Mouse (Mus musculus) large intestine, adult 2 months (tissue): ENCODE measurements at regions not wholly inside any gene's neighbourhood (a gene's known extent, or its start where the extent isn't known, plus 50 kb on each side); places are given as distances from the start of the nearest gene placed in this dataset.

Experiments
- DNase-seq: peaks from one replicate; pipeline ENCODE4 v3.0.0-alpha.2; 2012; ENCODE audit warnings: low read depth, low spot score
- WGBS: fragments of 180-500 bp; shearing (Covaris S2); methylation state at CpG from one replicate; pipeline ENCODE4 v1.1.7; 2018; 5-methylcytosine and 5-hydroxymethylcytosine counted together

DNA sequence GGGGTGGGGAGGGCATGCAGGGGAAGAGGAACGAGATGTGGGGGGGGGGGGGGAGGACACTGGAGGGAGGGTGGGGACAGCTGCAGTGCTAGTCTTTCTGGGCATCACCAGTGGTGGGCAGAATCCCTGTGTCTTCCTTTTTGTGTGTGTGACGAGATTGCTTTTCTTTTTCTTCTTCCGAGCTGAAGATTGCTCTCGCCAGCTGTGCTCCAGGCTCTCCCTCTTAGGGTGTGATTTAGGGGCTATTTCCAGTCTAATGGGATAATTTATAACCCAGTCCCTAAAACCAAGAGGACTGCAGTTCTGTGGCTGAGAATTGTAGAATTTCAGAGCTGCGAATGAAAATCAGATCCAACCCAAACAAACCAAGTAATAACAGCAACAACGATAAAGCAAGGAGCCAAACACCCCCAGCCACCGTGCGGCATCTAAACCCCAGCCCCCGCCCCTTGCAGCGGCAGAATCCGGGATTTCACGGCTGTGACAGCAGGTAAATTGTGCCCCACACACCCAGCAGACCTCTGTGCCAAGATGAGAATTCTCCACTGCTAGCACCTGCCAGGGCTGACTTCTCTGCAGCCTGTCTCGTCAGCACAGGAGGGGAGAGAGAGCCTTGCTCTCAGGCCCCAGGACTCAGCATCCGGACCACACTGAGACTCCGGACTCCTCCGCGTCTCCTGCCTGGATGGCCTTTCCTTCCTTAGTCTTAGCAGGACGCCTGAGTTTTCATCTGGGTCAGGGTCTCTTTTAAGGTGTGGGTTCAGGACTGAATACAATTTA is 104.3 kb downstream of the Rpl14 start:
- 7% methylated on average over 18 of the region's 18 CpGs for WGBS
- no peak for DNase-seq

DNA sequence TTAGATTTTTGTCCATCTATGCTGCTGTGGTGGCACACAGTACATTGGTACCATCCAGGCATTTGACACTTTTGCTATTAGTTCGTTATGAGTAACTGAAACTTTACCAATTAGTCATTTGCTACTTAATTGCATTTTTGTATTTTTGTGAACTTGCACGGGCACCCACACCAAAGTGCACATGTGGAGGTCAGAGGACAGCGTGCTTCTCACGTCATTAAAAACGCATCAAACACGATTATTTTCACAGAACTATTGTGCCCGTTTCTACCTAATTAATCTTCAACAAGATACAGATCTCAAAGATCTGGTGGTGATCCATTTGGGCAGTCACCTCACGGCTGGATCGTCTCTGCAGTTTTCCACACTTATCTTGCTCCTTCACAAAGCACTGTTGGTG is 105.1 kb downstream of the Rpl14 start:
- 64% methylated on average over 9 of the region's 9 CpGs for WGBS
- no peak for DNase-seq

DNA sequence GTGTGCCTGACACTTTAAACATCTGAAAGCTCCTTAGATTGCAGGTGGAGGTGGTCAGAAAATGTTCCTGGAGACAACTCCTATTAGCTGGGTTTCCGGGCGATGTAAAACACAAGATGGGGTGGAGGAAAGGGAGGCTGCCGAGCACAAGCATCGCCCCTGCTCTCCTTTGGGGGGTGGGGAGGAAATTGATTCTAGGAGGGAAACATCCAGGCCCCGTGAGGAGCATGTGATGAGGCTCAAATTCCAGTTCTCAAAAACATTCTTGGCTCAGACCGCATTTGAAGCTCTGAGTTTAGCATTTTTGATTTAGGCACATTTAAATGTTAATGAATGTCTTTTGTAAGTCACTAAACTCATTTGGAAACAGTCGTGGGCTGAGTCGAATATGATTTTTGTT is 105.5 kb downstream of the Rpl14 start:
- no peak for DNase-seq
- WGBS, result 78% methylated on average over 8 of the region's 8 CpGs

DNA sequence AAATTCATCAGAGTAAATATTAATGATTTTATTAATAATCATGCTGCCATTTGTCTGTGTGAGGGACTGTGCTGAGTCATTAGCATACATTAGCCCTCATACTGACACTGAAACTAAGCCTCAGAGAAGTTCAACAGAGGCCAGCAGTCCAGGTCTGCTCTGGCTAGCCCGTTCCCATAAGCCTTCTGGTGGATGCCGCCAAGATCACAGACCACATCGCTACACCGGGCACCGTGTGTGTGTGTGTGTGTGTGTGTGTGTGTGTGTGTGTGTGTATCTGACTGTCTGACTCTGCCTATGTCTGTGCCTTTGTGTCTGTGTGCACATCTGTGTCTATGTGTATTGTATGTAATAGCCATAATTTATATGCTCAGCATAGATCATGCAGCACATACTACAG is 106.0 kb downstream of the Rpl14 start:
- DNase-seq, result no peak
- 87% methylated on average over 5 of the region's 5 CpGs for WGBS

DNA sequence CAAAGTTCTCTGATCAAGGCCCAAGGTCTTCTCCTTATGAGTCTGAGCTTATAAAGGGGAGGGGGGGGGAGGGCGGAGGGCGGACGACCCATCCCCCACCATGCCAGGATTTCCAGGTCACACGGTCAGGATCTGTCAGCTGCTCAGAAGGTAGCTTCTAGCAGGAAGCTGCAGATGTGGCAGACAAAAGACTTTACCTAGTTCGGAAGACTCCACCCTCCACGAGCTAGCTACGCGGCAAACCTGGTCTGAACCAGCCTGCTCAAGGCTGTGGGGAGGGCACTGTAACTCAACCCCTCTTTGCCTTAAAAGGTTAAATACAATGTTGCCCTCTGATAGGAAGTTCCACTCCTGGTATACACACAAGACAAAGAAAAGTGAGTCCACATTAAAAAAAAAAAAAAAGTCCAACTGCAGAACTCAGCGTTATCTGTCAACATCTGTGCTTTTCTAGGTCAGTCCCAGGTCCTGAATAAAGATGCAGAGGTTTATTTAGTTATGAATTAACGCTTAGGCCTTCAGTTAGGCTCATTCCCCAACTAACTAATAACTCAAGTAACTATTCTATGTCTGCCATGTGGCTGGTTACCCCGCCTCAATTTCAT is 108.7 kb downstream of the Rpl14 start:
- no peak for DNase-seq
- 47% methylated on average over 11 of the region's 11 CpGs for whole genome bisulfite sequencing

DNA sequence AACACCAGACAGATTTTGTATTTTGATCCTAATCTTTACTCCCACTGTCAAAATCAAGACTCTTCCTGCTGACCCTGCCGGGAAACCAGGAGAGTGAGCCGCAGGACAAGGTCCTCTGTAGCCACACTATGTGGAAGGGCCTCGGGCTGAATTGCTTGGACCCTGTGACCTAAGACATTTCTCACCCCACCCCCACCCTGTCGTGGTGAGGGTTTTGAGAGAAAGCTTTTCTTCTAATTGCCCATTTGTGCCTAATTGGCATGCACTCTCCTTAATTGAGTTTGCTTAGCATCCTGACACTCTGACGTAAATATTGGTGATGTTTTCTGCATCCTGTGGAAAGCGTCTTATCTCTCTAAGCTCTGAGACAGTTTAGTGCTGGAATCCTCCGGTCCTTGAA is 110.2 kb downstream of the Rpl14 start:
- no peak for DNase-seq
- 65% methylated on average over 7 of the region's 7 CpGs for WGBS

DNA sequence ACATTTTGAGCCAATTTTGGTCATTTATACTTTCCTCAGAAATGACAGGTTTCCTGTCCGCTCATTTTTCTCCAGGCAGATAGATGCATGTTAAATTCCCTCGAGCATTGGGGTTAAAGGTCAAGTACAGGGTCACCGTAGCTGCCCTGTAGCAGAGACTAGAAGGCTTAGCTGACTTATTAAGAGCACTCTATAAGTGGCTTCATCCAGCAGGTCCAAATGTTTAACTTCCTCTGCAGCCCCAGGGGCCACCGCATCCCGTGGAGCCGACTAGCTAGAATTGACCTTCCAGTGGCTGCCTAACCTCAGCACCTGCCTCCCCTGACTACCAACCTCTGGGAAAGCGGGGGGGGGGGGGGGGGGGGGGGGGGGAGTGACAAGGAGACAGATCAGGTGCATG is 114.7 kb downstream of the Rpl14 start:
- WGBS, result 32% methylated on average over 6 of the region's 7 CpGs
- no peak for DNase-seq

- 76% methylated on average over 11 of the region's 11 CpGs for WGBS
These were observed 117.8 kb downstream of the Rpl14 start for GRCm38 (mm10) chr9:120689025-120689424.

DNA sequence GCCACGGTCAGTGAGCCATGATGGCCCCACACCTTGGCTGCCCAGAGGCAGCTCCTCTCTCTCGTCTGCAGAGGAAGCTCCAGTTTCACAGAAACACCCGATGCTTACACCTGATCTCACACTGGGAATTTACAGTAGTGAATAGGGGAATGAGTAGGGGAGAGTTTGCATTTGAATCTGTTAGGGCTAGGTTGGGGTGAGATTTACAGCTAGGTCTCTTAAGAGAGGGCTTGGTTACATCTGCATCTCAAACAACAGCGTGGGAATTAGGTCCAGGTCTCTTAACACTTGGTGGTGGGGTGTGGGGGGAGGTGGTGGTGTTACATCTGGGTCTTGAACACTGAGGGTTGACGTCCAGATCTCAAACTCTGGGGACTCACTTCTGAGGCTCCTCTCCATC is 119.3 kb downstream of the Rpl14 start:
- WGBS, result 66% methylated on average over 5 of the region's 5 CpGs

More at GRCm38 (mm10) chr9:120689025-120689424, 117.8 kb downstream of the Rpl14 start:
- DNase-seq, result no peak

DNA sequence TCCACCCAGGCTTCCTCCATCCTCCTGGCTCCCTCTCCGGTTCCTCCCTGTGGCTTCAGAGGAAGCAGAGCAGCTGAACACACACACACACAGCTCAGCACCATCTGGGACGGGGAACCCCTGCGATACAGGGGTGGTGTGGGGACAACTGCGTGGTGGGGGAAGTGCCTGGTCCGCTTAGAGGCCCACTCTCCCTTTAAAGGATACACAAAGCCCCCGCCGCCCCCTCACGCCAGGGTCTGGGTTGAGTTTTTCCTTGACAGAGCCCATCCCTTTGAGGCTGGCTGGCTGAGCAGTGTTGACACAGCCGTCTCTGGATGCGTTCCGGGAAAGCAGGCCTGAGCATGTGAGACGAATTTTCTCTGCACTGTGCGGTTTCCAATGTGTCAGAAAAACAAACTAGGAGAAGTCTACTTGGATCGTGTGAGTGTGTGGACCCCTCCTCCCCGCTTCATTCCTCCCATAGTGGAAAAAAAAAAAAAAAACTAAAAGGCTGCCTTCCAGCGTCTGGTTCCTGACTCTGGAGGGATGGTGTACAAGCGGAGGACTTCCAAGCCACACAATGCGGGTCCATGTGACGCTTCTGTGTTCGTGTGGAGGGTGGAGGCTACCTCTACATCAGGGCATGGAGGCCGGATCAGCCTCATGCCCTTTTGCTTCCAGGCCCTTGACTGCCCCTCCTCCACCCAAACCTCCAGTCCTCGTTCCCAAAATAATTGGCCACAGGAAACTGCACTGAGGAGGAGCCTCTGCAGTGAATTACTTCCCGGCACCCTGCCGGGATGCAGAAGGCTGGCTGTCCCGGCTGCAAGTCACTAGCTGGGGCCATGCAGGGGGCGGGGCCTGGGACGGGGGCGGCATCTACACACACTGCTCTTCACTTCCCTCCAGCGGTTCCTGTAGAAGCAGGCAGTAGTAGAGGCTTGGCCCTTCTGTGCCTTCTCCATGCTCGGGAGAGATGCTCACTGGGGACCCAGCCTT is 120.0 kb downstream of the Rpl14 start:
- 16% methylated on average over 30 of the region's 30 CpGs for WGBS
- DNase-seq, result no peak

More for the DNA sequence above, 119.3 kb downstream of the Rpl14 start:
- no peak for DNase-seq

DNA sequence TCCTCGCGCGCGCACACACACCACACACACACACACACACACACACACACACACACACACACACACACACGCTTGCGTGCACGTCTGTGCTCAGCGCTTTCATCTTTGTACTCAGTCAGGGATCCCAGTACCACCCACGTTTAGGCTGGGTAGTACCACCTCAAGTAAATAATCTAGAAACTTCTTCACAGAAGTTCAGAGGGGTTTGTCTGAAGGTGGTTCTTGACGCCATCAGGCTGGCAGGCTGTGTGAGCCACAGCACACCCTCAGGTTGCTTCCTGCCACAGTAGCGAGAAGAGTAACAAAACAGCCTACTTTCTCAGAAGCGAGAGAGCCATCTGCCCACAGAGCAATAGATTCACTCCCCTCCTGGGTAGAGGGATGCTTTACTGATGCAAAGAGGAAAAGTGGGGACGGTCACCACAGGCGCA is 120.7 kb downstream of the Rpl14 start:
- DNase-seq, result no peak
- WGBS, result 39% methylated on average over 13 of the region's 14 CpGs

GRCm38 (mm10) chr9:120694457-120694856 is 123.2 kb downstream of the Rpl14 start:
- 73% methylated on average over 5 of the region's 5 CpGs for WGBS
- no peak for DNase-seq

- DNase-seq, result no peak
- 78% methylated on average over 10 of the region's 10 CpGs for WGBS
These were observed 124.7 kb downstream of the Rpl14 start for GRCm38 (mm10) chr9:120695966-120696365.

- DNase-seq, result no peak
- WGBS, result 89% methylated on average over 7 of the region's 7 CpGs
These were observed 126.5 kb downstream of the Rpl14 start for GRCm38 (mm10) chr9:120697749-120698148.

GRCm38 (mm10) chr9:120699781-120700180 is 128.5 kb downstream of the Rpl14 start:
- DNase-seq, result no peak

DNA sequence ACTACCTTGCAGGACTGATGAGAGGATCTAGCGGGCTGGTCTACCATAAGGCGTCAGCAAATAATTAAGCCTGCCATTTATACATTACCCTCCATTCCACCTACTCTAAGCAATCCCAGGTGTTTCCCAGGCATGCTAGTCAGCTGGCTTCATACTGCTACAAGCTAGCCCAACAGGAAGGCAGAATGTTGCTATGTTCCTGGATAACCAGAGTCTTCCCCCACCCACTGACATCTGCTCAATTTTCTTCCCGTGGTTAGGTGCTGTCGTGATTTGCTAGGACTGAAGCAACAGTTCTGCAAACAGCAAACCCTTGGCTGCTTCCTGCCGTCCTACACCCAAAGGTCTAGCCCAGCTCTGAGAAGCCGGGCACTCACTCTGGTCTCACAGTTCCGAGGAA is 131.6 kb downstream of the Rpl14 start:
- 64% methylated on average over 7 of the region's 7 CpGs for WGBS
- DNase-seq, result no peak

More at GRCm38 (mm10) chr9:120699781-120700180, 128.5 kb downstream of the Rpl14 start:
- WGBS, result 83% methylated on average over 5 of the region's 5 CpGs

- DNase-seq, result no peak
- 71% methylated on average over 10 of the region's 10 CpGs for WGBS
These were observed 132.2 kb downstream of the Rpl14 start for GRCm38 (mm10) chr9:120703291-120703930.

DNA sequence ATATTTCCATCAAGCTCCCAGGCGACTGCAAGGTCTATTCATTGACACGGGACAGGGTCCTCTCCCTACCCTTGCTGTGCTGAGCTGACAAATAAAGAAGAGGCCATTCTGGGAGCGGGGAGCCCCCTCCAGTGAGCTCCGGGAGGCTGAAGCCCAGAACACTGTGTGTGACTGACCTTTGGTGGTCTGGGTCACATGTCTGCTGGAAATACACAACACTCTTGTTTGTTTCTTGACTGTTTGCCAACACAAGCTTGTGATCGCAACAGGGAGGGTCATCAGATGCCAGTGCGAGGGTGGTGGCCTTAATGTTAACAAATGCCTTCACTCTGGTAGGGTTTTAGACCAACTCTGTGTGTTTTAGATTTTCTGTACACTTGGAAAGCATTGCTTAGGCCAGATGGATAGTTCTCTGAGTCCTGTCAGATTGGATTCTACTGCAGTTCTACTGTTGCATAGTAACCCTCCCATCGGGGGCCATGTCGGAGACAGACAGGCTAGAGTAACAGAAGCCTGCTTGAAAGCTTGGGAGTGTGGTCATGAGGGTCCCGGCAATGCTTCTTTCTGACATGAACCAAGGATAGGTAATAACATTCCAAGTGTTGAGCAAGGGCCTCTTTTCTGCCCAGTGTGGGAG is 135.4 kb downstream of the Rpl14 start:
- WGBS, result 80% methylated on average over 9 of the region's 9 CpGs
- no peak for DNase-seq

DNA sequence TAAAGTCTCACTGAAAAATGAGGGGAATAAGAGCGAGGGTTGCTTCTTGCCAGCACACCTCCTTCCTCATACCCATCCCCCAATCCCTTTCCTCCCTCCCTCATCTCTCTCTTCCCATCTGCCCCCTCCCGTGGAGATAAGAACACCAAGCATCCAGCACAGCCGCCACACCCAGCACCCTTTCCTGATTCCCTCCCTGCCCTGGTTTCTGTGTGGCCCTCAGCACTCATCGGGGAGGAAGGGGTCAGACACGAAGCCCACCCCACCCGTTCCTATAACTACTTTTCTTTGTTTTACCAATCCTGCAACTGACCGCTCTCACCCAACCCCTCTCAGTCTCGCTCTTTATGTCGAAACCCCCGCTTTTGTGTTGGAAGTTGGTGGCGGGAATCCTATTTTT is 137.3 kb downstream of the Rpl14 start:
- 25% methylated on average over 11 of the region's 11 CpGs for WGBS
- DNase-seq, result no peak
